Mouse (Mus musculus): Measurements from ENCODE around the gene Tmod3. TPM values are rescaled to one million over a fixed set of nuclear protein-coding genes. Genes with fewer than 3 reads are reported as not detected.

Gene Tmod3
- polyA plus RNA-seq, 1 experiment from 2014 or later: 125 TPM

DNA sequence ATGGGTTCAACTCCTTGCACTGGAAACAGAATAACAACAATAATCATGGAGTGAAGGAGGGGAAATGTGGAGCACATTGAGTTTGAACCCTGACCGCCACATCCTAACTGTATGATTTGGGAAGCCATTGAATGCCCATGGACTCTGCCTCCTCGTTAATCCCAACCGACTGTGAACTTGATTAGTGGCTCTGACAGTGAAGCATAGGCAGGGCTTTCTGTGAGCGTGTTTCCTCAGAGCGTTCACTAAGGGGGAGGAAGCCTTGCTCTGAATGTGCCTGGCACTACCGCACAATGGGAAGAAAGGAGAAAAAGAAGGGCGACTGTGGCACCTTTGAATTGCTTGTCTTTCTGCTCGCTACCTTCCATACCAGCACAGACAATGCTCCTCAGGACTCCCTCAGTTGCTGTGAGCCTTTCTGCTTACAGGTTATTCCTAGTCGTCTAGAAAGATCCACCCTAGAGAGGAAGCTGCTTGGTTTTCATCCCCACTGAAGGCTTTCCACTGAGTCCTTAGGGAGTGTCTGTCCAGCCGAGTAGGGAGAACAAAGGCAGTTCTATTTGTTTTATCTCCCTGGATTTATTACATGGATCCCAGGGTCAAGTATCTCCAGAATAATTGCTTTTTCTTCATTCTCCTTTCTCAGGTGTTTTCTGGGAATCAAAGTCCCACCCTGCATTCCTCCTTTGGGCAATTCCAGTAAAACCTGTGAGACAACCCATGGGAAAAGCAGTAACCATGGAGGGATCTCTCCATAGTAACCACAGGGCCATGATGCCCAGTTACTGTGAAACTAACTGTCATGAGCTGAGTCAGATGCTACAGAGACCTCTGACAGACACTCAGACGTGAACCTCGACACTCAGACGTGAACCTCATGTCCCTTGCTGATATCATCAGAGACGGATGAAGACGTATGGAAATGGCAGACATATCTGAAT lies 30.7 kb upstream of the Tmod3 start:
- Histone ChIP-seq H3K27me3 (replicated peaks; ENCODE audit: control insufficient read depth, insufficient read depth, low read length) (no peaks in the 10 kb centered on the region), H3K36me3 (ENCODE audit: control insufficient read depth, insufficient read depth, low read length) (peaks cover 23% of the 10 kb centered on the region; the same call in 1 of the 2 replicates), H3K9me3 (ENCODE audit: control insufficient read depth, low read length) (no peaks in the 10 kb centered on the region), H3K4me3 (ENCODE audit: low read depth, low read length) (no peak overlapping the region), H3K4me2 (ENCODE audit: low read depth, low read length) (no peak overlapping the region), H3K27ac (replicated peaks; ENCODE audit: low read depth, low read length) (no peak overlapping the region), H3K4me1 (ENCODE audit: control insufficient read depth, insufficient read depth, low read length) (no peaks in the 10 kb centered on the region), H3K9ac (ENCODE audit: low read depth, low read length) (no peak overlapping the region)
- no peak for ATAC-seq (ENCODE audit: low read depth)
- DNase-seq (ENCODE audit: low spot score): no peak
- 83% methylated on average over 15 of the region's 15 CpGs for WGBS

DNA sequence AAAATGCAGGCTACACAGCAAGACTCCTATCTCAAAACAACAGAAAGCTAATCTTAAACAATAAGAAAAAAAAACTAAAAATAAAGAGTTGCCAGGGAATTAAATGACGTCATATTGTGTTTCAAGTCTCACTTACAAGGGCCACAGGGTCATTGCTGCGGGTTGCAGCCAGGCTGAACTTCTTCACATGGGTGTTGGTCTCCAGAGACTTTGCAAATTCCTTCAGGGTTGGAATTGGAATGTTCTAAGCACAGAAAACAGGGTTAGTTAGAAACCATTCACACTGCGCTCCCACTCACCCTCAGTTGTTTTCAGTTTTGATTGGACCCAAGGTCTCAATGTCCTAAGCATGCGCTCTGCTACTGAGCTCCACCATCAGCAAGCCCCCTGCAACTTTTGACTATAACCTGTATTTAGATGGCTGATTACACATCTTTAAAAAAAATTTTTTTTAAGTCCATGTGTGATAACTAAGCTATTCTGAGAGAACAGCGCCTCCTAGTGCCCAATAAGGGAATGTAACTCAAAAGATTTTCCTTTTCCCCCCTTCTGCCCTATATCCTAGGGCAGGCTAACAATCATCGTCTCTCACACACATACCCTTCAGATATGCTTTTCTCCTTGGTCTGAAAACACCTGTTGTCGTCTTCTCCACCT lies 22.4 kb upstream of the Tmod3 start:
- ATAC-seq (ENCODE audit: low read depth): 0 out of 2 replicates have a peak, but pooled peaks have one; percentile 30
- 55% methylated on average over 7 of the region's 7 CpGs for WGBS
- no peak overlapping the region for H3K27ac ChIP-seq (replicated peaks; ENCODE audit: low read depth, low read length)

GRCm38 (mm10) chr9:75579321-75579720 lies 19.9 kb upstream of the Tmod3 start:
- Histone ChIP-seq H3K27me3 (replicated peaks; ENCODE audit: control insufficient read depth, insufficient read depth, low read length) (no peaks in the 10 kb centered on the region), H3K36me3 (ENCODE audit: control insufficient read depth, insufficient read depth, low read length) (peaks cover 16% of the 10 kb centered on the region; the same call in 1 of the 2 replicates), H3K4me2 (ENCODE audit: low read depth, low read length) (no peak overlapping the region), H3K27ac (replicated peaks; ENCODE audit: low read depth, low read length) (no peak overlapping the region), H3K4me1 (ENCODE audit: control insufficient read depth, insufficient read depth, low read length) (no peaks in the 10 kb centered on the region), H3K9ac (ENCODE audit: low read depth, low read length) (no peak overlapping the region), H3K4me3 (ENCODE audit: low read depth, low read length) (no peak overlapping the region), H3K9me3 (ENCODE audit: control insufficient read depth, low read length) (no peaks in the 10 kb centered on the region)
- no peak for DNase-seq (ENCODE audit: low spot score)
- WGBS: 88% methylated on average over 6 of the region's 6 CpGs
- no peak for ATAC-seq (ENCODE audit: low read depth)

More for the DNA sequence above, 22.4 kb upstream of the Tmod3 start:
- Histone ChIP-seq H3K9ac (ENCODE audit: low read depth, low read length) (no peak overlapping the region), H3K4me3 (ENCODE audit: low read depth, low read length) (no peak overlapping the region), H3K4me1 (ENCODE audit: control insufficient read depth, insufficient read depth, low read length) (no peaks in the 10 kb centered on the region), H3K9me3 (ENCODE audit: control insufficient read depth, low read length) (no peaks in the 10 kb centered on the region), H3K36me3 (ENCODE audit: control insufficient read depth, insufficient read depth, low read length) (peaks cover 5% of the 10 kb centered on the region; the same call in 1 of the 2 replicates), H3K4me2 (ENCODE audit: low read depth, low read length) (no peak overlapping the region), H3K27me3 (replicated peaks; ENCODE audit: control insufficient read depth, insufficient read depth, low read length) (no peaks in the 10 kb centered on the region)
- peak; percentile 58 for DNase-seq (ENCODE audit: low spot score)

GRCm38 (mm10) chr9:75571036-75571942 lies 11.8 kb upstream of the Tmod3 start:
- no peak for ATAC-seq (ENCODE audit: low read depth)
- H3K4me1 ChIP-seq (ENCODE audit: control insufficient read depth, insufficient read depth, low read length): no peaks in the 10 kb centered on the region
- no peak overlapping the region for H3K9ac ChIP-seq (ENCODE audit: low read depth, low read length)
- no peaks in the 10 kb centered on the region for H3K27me3 ChIP-seq (replicated peaks; ENCODE audit: control insufficient read depth, insufficient read depth, low read length)
- no peak overlapping the region for H3K4me2 ChIP-seq (ENCODE audit: low read depth, low read length)
- 73% methylated on average over 5 of the region's 5 CpGs for WGBS
- H3K27ac ChIP-seq (replicated peaks; ENCODE audit: low read depth, low read length): no peak overlapping the region
- no peak overlapping the region for H3K4me3 ChIP-seq (ENCODE audit: low read depth, low read length)
- DNase-seq (ENCODE audit: low spot score): no peak
- H3K36me3 ChIP-seq (ENCODE audit: control insufficient read depth, insufficient read depth, low read length): peaks cover 13% of the 10 kb centered on the region; the same call in 1 of the 2 replicates
- no peaks in the 10 kb centered on the region for H3K9me3 ChIP-seq (ENCODE audit: control insufficient read depth, low read length)

DNA sequence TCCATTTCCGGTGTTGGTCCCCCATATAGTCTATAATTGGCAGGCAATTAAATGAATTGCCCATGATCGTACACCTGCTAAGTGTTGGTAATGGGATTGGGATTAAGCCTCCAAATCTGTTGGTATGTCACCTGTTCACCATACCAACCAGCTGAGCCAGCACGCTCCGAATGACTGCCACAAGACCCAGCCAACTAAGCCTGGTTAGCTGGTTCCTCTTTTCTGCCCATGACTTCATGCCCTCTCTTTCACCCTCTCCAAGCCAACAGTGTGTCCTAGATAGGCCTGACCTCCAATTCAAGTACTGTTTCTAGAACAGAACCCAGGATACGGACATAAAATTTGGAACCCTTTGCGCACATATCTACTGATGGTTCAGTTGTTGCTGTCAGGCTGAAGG lies 8.9 kb upstream of the Tmod3 start:
- H3K36me3 ChIP-seq (ENCODE audit: control insufficient read depth, insufficient read depth, low read length): no peaks in the 10 kb centered on the region
- no peaks in the 10 kb centered on the region for H3K9me3 ChIP-seq (ENCODE audit: control insufficient read depth, low read length)
- H3K4me2 ChIP-seq (ENCODE audit: low read depth, low read length): no peak overlapping the region
- no peak overlapping the region for H3K9ac ChIP-seq (ENCODE audit: low read depth, low read length)
- WGBS: 88% methylated on average over 6 of the region's 6 CpGs
- H3K4me3 ChIP-seq (ENCODE audit: low read depth, low read length): no peak overlapping the region
- H3K27ac ChIP-seq (replicated peaks; ENCODE audit: low read depth, low read length): no peak overlapping the region
- no peaks in the 10 kb centered on the region for H3K4me1 ChIP-seq (ENCODE audit: control insufficient read depth, insufficient read depth, low read length)
- ATAC-seq (ENCODE audit: low read depth) (no peak), DNase-seq (ENCODE audit: low spot score) (no peak)
- no peaks in the 10 kb centered on the region for H3K27me3 ChIP-seq (replicated peaks; ENCODE audit: control insufficient read depth, insufficient read depth, low read length)

DNA sequence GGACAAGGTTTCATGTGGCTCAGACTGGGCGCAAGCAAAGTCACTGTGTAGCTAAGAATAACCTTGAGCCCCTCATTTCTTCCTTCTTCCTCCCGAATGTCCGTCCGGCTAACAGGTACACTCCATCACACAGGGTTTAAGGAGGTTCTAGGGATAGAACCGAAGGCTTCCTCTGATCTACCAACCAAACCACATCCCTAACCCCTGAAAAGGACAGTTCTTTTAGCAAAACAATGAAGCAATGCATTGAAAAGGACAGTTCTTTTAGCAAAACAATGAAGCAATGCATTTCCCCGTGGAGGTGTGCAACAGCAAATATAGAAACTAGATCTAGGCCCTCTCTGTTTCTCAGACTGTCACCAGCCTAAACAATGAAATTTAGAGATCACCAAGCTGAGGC lies 5.4 kb upstream of the Tmod3 start:
- DNase-seq (ENCODE audit: low spot score) (no peak), ATAC-seq (ENCODE audit: low read depth) (no peak)
- Histone ChIP-seq H3K9ac (ENCODE audit: low read depth, low read length) (no peak overlapping the region), H3K36me3 (ENCODE audit: control insufficient read depth, insufficient read depth, low read length) (no peaks in the 10 kb centered on the region), H3K27me3 (replicated peaks; ENCODE audit: control insufficient read depth, insufficient read depth, low read length) (no peaks in the 10 kb centered on the region), H3K4me1 (ENCODE audit: control insufficient read depth, insufficient read depth, low read length) (no peaks in the 10 kb centered on the region), H3K27ac (replicated peaks; ENCODE audit: low read depth, low read length) (no peak overlapping the region), H3K4me3 (ENCODE audit: low read depth, low read length) (no peak overlapping the region), H3K4me2 (ENCODE audit: low read depth, low read length) (no peak overlapping the region), H3K9me3 (ENCODE audit: control insufficient read depth, low read length) (no peaks in the 10 kb centered on the region)
- 84% methylated on average over 6 of the region's 6 CpGs for WGBS

DNA sequence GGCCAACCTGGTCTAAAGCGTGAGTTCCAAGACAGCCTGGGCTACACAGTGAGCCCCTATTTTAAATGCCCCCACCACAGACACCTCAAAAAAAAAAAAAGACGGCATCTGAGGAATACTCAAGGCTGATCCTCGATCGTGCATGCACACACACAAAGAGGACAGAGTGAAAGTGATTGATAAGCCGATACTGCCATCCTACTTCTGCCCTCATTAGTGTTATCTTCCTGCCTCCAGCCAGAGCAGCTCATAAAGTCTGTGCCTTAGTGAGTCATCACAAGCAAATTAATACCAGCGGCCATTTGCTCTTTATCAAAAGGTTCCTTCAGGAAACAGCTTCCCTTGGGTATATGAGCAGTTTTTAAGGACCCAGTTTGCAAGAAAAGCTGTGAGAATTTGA lies 4.2 kb upstream of the Tmod3 start:
- H3K9ac ChIP-seq (ENCODE audit: low read depth, low read length): no peak overlapping the region
- H3K4me2 ChIP-seq (ENCODE audit: low read depth, low read length): no peak overlapping the region
- H3K36me3 ChIP-seq (ENCODE audit: control insufficient read depth, insufficient read depth, low read length): no peaks in the 10 kb centered on the region
- WGBS: 83% methylated on average over 6 of the region's 6 CpGs
- H3K4me3 ChIP-seq (ENCODE audit: low read depth, low read length): no peak overlapping the region
- DNase-seq (ENCODE audit: low spot score) (no peak), ATAC-seq (ENCODE audit: low read depth) (no peak)
- no peaks in the 10 kb centered on the region for H3K27me3 ChIP-seq (replicated peaks; ENCODE audit: control insufficient read depth, insufficient read depth, low read length)
- H3K4me1 ChIP-seq (ENCODE audit: control insufficient read depth, insufficient read depth, low read length): no peaks in the 10 kb centered on the region
- no peaks in the 10 kb centered on the region for H3K9me3 ChIP-seq (ENCODE audit: control insufficient read depth, low read length)
- no peak overlapping the region for H3K27ac ChIP-seq (replicated peaks; ENCODE audit: low read depth, low read length)

- Histone ChIP-seq H3K36me3 (ENCODE audit: control insufficient read depth, insufficient read depth, low read length) (no peaks in the 10 kb centered on the region), H3K4me3 (ENCODE audit: low read depth, low read length) (no peak overlapping the region), H3K4me1 (ENCODE audit: control insufficient read depth, insufficient read depth, low read length) (peaks cover 2% of the 10 kb centered on the region), H3K27me3 (replicated peaks; ENCODE audit: control insufficient read depth, insufficient read depth, low read length) (no peaks in the 10 kb centered on the region), H3K9ac (ENCODE audit: low read depth, low read length) (no peak overlapping the region), H3K9me3 (ENCODE audit: control insufficient read depth, low read length) (no peaks in the 10 kb centered on the region), H3K27ac (replicated peaks; ENCODE audit: low read depth, low read length) (no peak overlapping the region), H3K4me2 (ENCODE audit: low read depth, low read length) (no peak overlapping the region)
- 55% methylated on average over 2 of the region's 2 CpGs for WGBS
- ATAC-seq (ENCODE audit: low read depth) (no peak), DNase-seq (ENCODE audit: low spot score) (no peak)
These were observed 3.7 kb upstream of the Tmod3 start for GRCm38 (mm10) chr9:75563176-75563575.
